Mouse (Mus musculus) megakaryocyte, embryonic 14.5 days (primary cell): ENCODE measurements around the gene Abcb10.

Experiments used
- FLI1 ChIP-seq: IDR thresholded peaks from 2 replicates; pipeline ENCODE4 v1.6.1; 2012; ENCODE audit warnings: low read length, inconsistent platforms, mixed read lengths
- GATA1 ChIP-seq: IDR thresholded peaks from 3 replicates; pipeline ENCODE4 v1.6.1; 2012; ENCODE audit warnings: mixed read lengths, low read length, inconsistent platforms, borderline replicate concordance

DNA sequence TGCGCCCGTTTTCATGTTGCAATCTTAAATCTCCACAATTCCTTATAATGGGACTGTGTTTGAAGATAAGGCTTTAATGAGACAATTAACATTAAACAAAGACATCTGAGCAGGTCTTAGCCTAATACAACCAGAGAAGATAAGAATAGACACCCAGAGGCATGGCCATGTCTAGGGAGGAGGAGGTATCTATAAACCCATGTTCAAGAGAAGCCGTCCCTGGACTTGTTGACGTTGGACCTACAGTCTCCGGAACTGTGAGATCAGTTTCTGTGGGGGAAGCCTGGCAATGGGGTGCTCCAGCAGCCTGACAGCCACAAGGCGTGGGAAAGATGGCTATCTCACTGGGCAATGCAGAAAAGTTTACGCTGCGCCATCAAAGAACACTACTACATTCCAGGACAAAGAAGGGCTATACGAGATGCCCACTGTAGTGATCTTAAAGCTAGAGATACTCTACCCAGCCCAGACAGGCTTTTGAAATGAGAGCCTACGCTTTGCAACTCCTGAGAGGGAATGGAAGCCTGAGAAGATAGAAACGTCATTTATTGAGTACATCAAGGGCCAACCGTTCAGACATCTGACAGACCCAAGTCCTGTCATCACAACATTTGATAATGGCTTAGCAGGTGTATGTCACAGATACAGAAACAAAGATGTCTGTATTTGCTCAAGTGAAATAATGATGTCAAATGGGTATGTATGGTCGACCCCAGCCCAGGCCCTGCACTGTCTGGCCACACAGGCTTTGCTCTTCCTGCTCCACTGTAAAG is 7.5 kb upstream of the Abcb10 start:
- no peak for TF ChIP-seq GATA1
- no peak for TF ChIP-seq FLI1
